Mouse (Mus musculus): ENCODE results near the gene Hdgfl2.

The Hdgfl2 gene

DNA sequence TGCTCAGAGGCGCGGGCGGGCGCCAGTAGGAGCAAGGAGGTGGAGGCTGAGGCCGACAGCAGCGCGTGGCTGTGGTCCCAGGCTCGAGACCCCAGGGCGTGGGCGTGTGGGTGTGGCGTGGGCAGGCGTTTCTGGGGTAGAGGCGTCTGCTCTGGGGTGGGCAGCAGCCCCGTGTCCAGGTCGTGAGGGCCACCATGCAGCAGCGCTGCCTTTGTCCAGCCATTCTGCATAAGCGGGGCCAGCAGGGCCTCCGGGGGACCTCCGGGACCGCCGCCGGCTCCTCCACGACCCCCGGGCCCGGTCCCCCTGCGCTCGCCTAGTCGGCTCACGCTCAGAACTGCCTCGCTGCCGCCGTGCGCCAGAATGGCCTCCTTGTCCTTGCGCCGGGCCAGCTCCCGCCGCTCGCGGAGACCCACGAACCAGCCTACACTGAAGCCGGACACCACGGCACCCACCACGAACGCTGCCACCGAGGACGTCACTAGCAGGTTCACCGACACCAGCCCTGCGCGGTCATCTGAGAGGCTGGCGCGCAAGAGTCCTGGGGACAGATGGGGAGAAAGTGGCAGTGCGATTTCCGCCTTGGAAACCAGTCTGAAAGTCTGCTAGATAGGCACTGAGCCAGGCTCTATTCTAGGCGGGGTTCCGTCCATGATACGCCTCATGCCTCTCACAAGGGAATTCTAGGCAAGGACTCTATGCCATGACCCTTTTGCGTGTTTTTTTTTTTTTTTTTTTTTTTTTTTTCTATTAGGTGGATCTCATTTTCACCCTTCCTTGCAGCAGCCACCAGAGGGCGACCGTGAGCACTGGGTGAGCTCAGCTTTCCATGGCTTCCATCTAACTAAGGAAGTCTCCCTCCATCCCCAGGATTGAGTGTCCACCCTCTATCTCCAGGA, 45.2 kb downstream of the Hdgfl2 start:
- in situ Hi-C loops (cut with MboI; ENCODE audit: low sequenced_read_pairs) = no loop called here

GRCm38 (mm10) chr17:56125276-56125630, 45.8 kb downstream of the Hdgfl2 start:
- in situ Hi-C loops (cut with MboI; ENCODE audit: low sequenced_read_pairs) = no loop called here

- in situ Hi-C loops (cut with MboI; ENCODE audit: low sequenced_read_pairs) = no loop called here
Observed at GRCm38 (mm10) chr17:56126175-56126574, 46.7 kb downstream of the Hdgfl2 start.

DNA sequence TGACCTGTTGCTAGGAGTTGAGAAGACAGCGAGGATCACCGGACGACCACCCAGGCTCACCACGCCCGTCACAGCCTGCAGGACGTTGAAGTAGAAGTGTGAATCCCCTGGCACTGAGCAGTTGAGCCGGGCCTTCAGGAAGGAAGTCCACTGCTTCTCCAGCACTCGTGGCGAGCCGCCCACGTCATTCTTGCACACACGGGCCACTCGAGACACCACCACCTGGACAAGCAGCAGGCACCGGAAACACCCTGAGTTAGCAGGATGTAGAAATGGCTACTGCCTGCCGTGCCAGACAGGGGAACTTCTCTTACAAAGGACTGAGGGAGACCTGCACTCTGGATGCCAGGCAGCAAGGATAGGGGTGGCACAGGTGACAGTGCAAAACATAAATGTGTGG, 48.8 kb downstream of the Hdgfl2 start:
- in situ Hi-C loops (cut with MboI; ENCODE audit: low sequenced_read_pairs) = no loop called here

DNA sequence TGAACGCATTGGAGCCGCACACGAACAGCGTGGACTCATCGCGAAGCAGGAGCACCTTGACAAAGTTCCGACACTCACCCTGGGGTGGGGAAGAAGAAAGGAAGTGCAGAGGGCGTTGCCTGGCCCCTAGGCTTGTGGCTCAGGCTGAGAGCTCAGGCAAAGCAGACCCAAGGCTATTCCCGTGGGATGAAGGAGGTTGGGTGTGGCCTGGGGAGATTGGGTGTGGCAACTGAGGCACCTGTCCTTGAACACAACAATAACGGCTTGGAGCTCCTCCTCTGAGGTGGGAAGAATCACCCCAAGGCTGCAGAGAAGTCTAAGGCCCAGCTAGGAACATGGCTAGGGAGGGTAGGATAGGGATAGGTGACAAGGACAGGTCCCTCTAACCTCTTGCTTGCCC, 51.7 kb downstream of the Hdgfl2 start:
- in situ Hi-C loops (cut with MboI; ENCODE audit: low sequenced_read_pairs) = loop anchor here (10.0 kb wide), 1 partner anchor 124 kb away; the partner anchor contains the start of gene Fem1a

GRCm38 (mm10) chr17:56131814-56132213, 52.4 kb downstream of the Hdgfl2 start:
- in situ Hi-C loops (cut with MboI; ENCODE audit: low sequenced_read_pairs) = loop anchor here (10.0 kb wide), 1 partner anchor 123 kb away; the partner anchor contains the start of gene Fem1a

DNA sequence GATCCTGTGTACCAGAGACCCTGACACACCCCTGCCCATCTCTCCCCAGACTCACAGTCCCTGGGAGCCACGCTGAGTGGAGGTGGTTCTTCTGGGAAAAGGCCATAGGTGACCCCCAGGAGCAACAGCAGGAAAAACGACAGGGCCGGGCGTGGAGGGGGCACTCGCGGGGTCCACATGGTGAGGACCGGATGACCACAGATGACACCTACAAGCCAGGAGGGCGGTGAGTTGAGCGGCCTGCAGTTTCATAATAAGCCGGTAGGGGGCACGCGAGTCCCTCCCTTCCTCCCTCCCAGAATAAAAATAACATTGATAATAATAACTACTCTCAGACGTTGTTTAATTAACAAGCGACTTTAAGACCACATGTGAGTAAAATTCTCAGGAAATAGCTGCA, 53.2 kb downstream of the Hdgfl2 start:
- in situ Hi-C loops (cut with MboI; ENCODE audit: low sequenced_read_pairs) = loop anchor here (10.0 kb wide), 1 partner anchor 122 kb away; the partner anchor contains the start of gene Fem1a

DNA sequence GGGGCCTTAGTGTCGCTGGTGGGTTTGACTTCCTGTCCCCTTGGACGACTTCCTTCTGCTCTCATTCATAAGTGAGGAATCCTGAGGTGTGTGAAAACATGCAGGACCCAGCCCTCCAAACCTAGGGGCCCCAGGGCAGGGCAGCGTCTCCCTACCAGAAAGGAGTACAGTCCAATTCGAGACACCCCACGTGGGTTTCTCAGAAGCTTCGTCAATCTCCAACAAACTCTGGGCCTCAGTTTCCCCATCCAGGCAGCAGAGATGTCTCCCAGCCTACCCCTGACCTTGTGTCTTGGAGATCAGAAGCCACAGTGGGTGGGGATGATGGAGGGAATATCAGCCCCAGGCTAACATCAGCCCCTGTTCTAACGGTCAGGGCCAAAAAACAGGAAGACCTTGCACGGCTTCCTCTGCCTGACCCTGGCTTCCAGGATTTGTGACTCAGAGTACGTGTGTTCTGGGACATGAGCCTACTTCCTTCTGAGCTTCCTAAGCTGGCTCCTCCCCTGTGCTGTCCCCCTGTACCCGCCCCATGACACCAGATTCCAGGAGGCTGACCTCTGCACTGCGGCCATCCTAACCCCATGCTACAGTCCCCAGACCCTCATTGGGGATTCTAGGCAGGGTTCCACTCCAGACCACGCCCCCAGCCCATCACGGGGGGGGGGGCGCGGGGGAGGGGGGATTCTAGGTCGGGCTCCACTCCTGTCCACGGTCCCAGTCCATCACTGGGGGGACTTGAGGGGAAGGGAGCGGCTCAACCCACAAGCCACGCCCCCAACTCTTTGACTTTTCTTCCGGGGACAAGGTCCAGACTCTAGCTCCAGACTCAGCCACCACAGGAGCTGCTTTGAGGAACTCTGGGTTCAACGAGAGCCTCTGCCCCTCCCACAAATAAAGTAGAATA, 54.3 kb downstream of the Hdgfl2 start:
- in situ Hi-C loops (cut with MboI; ENCODE audit: low sequenced_read_pairs) = loop anchor here (10.0 kb wide), 1 partner anchor 121 kb away; the partner anchor contains the start of gene Fem1a

- in situ Hi-C loops (cut with MboI; ENCODE audit: low sequenced_read_pairs) = loop anchor here (10.0 kb wide), 1 partner anchor 120 kb away; the partner anchor contains the start of gene Fem1a
Observed at GRCm38 (mm10) chr17:56134463-56134971, 55.1 kb downstream of the Hdgfl2 start.

DNA sequence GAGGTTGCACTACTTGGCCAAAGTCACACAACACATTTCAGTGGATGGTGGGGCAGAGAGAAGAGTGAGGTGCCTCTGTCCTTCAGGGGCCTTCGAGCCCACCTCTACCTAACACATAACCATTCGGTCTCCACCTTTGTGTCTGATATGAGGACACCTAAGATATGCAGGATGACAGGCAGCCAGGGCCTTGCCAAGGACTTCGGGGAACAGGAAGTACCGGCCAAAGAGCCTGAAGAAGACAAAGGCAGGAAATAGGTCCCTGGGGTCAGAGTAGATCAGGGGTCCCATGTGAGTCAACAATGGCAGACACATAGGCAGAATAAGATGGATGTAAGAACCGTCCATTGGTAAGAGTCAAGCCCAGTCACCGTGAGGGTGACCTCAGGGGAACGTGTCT, 57.1 kb downstream of the Hdgfl2 start:
- in situ Hi-C loops (cut with MboI; ENCODE audit: low sequenced_read_pairs) = loop anchor here (10.0 kb wide), 1 partner anchor 118 kb away; the partner anchor contains the start of gene Fem1a

DNA sequence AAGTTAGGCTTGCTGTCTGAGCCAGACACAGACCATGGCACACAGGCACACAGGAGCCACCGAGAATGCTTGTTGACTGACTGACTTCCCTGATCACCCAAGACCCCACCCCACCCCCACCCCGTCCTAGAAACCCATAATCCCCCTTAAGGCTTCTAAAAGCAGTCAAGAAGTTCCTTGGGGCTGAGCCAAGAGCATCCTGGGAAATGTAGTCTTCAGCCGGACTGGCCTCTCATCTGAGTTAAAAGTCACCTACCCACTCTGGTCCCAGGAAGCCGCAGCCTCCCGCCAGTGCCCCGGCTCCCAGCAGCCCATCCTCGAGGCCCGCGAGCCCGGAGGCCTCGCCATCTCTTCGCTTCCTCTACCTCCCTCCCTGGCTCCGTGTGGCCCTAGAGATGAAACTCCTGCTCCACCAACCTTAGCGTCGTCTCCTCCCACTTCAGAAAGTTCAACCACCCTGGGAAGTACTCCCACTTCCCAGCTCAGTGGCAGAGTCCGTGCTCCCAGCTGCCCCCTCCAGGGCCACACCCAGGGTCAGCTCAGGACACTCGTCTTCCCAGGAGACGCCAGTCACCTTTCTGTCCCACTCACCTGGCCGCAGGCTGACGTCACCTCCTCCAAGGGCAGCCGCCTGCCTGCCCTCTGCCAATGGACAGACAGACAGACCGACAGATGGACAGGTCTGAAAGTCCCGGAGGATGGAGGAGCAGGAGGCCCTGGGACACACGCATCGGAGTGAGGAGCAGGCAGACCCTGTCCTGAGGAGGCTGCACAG, 58.6 kb downstream of the Hdgfl2 start:
- in situ Hi-C loops (cut with MboI; ENCODE audit: low sequenced_read_pairs) = loop anchor here (10.0 kb wide), 1 partner anchor 117 kb away; the partner anchor contains the start of gene Fem1a

- in situ Hi-C loops (cut with MboI; ENCODE audit: low sequenced_read_pairs) = loop anchor here (10.0 kb wide), 1 partner anchor 115 kb away; the partner anchor contains the start of gene Fem1a
Observed at GRCm38 (mm10) chr17:56139355-56139754, 59.9 kb downstream of the Hdgfl2 start.

DNA sequence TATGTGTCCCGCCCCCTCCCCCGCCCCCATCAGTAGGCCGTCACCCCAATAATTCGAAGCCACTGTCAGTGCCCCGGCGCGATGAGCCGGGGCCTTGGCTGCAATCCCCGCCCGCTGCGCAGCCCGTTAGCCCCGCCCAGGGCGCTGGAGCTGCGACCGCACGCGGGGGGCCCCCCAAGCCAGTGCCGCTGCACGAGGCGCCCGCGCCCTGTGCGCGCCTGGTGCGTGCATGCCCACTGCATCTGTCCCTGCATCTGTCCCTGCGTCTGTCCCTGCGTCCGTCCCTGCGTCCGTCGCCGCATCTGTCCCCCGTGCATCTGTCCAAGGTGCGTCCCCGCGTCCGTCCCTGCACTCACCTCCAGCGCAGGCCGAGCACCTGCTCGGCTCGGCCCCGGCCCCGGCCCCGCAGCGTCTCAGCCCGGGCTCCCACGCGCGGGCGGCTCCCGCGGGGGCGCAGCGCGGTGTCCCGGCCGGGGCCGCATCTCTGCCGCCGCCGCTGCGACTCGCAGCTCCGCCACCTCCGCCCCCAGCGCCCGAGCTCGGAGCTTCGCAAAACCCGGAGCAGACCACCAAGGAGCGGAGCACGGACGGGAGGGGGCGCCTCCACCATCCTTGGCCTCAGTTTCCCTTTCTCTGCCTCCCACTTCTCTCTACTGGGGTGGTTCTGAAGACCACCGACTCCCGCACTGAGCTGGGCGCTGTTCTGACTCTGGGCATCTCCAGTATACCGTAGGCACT, 60.6 kb downstream of the Hdgfl2 start, which contains the start of gene Sema6b:
Sema6b (minus strand) TSS at position 486 of the 738 bp plus-strand sequence.
- in situ Hi-C loops (cut with MboI; ENCODE audit: low sequenced_read_pairs) = loop anchor here (10.0 kb wide), 1 partner anchor 115 kb away; the partner anchor contains the start of gene Fem1a

DNA sequence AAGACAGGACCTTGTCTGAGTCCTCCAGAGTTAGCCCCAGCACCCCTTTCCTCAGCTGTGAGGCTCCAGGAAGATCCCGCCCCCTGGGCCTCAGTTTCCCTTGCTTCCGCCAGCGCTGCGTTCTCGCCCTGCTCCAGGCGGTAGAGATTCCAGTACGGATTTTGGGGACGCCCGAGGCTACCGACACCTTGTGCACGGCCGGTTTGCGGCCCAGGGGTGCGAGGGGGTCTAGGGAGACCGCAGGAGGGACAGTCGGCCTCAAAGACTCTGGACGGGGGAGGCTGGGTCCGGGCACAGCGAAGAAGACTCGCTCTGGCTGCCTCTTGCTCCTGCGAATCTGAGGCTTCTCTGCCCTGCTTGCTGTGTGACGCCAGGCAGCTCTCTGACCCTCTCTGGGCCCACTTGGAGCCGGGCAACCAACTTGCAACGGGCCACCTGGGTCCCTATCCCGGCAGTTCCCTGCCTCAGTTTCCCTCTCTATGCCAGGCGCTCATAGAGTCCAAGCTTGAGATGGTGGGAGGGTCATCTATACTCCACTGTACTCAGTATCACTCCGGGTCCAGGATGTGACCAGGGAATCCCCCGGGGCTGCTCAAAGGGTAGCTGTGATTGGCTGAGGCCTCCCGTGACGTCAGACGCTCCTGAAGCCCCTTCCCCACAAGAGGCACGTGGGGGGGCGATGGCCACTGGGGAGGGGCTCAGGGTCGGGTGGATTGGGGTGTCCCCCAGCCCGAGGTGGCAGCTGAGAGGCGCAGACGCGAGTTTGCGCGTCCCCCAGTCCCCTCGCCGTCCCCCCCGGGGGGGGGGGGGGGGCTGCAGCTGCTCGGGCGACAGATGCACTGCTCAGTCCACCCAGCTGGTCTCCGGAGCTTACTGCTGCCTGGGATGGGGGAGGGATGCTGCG, 62.5 kb downstream of the Hdgfl2 start:
- in situ Hi-C loops (cut with MboI; ENCODE audit: low sequenced_read_pairs) = no loop called here

- in situ Hi-C loops (cut with MboI; ENCODE audit: low sequenced_read_pairs) = no loop called here
Observed at GRCm38 (mm10) chr17:56144546-56144945, 65.1 kb downstream of the Hdgfl2 start.

GRCm38 (mm10) chr17:56146131-56146530, 66.7 kb downstream of the Hdgfl2 start:
- in situ Hi-C loops (cut with MboI; ENCODE audit: low sequenced_read_pairs) = no loop called here

DNA sequence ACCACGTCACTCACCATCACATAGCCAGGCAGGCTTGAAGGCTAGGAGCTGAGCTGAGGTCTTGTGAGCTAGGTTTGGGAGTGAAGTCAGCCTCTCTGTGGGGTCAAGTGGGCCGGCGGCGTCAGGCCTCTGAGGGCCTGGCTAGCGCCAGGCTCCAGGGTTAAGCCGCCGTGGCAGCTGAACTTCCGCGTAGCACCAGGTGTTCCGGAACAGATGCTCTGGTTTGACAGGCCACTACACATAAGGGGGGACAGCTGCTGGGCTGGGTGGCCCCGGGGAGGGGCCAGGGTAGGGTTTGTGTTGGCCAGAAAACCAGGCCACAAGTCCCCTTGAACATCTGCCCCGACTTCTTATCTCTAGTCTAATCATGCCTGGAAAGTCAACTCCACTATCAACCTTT, 68.0 kb downstream of the Hdgfl2 start:
- in situ Hi-C loops (cut with MboI; ENCODE audit: low sequenced_read_pairs) = no loop called here

- in situ Hi-C loops (cut with MboI; ENCODE audit: low sequenced_read_pairs) = no loop called here
Observed at GRCm38 (mm10) chr17:56148280-56148679, 68.8 kb downstream of the Hdgfl2 start.
